Comparison of ENCODE assay signal across 8 mouse cellular contexts in the genomic region with DNA sequence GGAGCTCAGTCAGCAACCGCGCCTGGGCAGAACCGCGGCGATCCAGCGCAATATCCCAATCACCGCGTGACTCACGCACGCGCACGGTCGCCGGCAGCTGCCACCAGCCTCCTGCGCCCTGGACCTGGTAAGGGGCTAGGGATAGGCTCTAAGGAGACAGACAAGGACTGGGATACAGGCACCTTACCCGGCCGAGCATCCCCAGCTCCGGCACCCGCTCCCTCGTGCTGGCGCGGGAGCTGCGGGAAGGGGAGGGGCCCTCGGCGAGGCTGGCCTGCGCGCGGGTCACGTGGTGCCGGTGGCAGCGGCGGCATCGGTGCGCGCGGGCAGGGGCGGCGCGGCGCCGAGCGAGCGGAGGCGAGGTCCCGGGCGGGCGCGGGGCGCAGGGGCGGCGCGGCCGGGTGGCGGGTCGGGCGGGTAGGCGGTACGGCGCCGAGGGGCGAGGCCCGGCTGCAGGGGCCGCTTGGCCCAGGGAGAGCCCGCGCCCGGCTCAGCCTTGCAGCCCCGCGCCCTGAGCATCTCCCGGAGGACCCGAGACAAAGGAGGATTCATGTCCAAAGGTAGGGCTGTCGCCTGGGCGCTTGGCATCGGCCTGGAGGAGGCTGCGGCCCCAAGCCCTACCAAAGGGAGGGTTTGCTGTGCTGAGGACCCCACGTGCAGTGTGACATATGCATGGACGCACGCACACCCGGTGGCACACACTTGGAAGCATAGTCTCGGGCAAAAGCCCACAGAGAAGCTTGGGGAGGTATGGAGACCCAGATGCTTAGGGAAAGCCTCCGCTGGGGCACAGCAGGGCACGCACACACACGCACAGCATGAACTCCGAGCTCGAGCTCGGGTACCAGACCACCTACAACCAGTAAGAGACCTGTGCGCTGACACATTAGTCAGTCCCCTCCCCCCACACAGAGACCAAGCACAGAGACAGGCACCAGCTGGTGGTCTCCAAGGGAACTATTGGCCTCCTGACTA. TPM values are rescaled to one million over a fixed set of nuclear protein-coding genes. Genes with fewer than 3 reads are reported as not detected.
A peak's percentile ranks its signal among the peaks of the same experiment; 100 is the strongest.
DNase-seq lines count a peak whose midpoint lies in the region; ATAC-seq and TF ChIP-seq lines count a peak whose summit lies in the region.

No protein-coding gene starts in this region.

- H3K27me3 ChIP-seq in forebrain, embryonic 10.5 days (ENCODE audit: poor library complexity, severe bottlenecking) = peaks cover 49% of the 10 kb centered on the region
- peaks cover 45% of the 10 kb centered on the region for H3K27me3 ChIP-seq in kidney, embryonic 16.5 days (ENCODE audit: insufficient read depth, low read length)
- peaks cover 42% of the 10 kb centered on the region for H3K27me3 ChIP-seq in liver, embryonic 14.5 days (ENCODE audit: control insufficient read depth, insufficient read depth, low read length)

- peak; percentile 66 for ATAC-seq in kidney, embryonic 16.5 days (ENCODE audit: low FRiP score, low TSS enrichment)
- ATAC-seq in liver, embryonic 14.5 days (ENCODE audit: insufficient read depth) = no peak

- no peaks in the 10 kb centered on the region for H3K9me3 ChIP-seq in forebrain, embryonic 10.5 days
- no peaks in the 10 kb centered on the region for H3K9me3 ChIP-seq in kidney, embryonic 16.5 days (ENCODE audit: low read length)
- H3K9me3 ChIP-seq in liver, embryonic 14.5 days (ENCODE audit: control insufficient read depth, low read length) = no peaks in the 10 kb centered on the region

- TF ChIP-seq EP300 in liver, embryonic 14.5 days (IDR thresholded peaks at IDR 0.05; ENCODE audit: low read depth) = no peak

- H3K4me3 ChIP-seq in forebrain, embryonic 10.5 days = peak overlapping the region; percentile 80
- H3K4me3 ChIP-seq in kidney, embryonic 16.5 days (ENCODE audit: low read length) = peak overlapping the region; percentile 63
- H3K4me3 ChIP-seq in liver, embryonic 14.5 days (ENCODE audit: insufficient read depth in 1 of 2, low read depth in 2 of 2, low read length in 2 of 2) = peak overlapping the region in 1 of 2 experiments; percentile 42; a peak in 2 of 4 replicates

- H3K27ac ChIP-seq in forebrain, embryonic 10.5 days = peak overlapping the region; percentile 93
- H3K27ac ChIP-seq in kidney, embryonic 16.5 days (ENCODE audit: low read length) = no peak overlapping the region
- no peak overlapping the region for H3K27ac ChIP-seq in liver, embryonic 14.5 days

- peak overlapping the region; percentile 72 for H3K9ac ChIP-seq in kidney, embryonic 16.5 days (replicated peaks; ENCODE audit: low read length)
- no peak overlapping the region for H3K9ac ChIP-seq in liver, embryonic 14.5 days (replicated peaks)

- H3K4me1 ChIP-seq in forebrain, embryonic 10.5 days = peaks cover 53% of the 10 kb centered on the region
- H3K4me1 ChIP-seq in kidney, embryonic 16.5 days (ENCODE audit: insufficient read depth, low read length) = peaks cover 16% of the 10 kb centered on the region
- no peaks in the 10 kb centered on the region for H3K4me1 ChIP-seq in liver, embryonic 14.5 days (replicated peaks; ENCODE audit: control insufficient read depth in 2 of 2, insufficient read depth in 2 of 2, low read length in 1 of 2)

- H3K36me3 ChIP-seq in forebrain, embryonic 10.5 days (replicated peaks) = peaks cover 38% of the 10 kb centered on the region
- H3K36me3 ChIP-seq in kidney, embryonic 16.5 days (ENCODE audit: insufficient read depth, low read length) = no peaks in the 10 kb centered on the region
- no peaks in the 10 kb centered on the region for H3K36me3 ChIP-seq in liver, embryonic 14.5 days (replicated peaks; ENCODE audit: control insufficient read depth, insufficient read depth, low read depth)

- TF ChIP-seq CTCF in liver, embryonic 14.5 days (IDR thresholded peaks at IDR 0.05; ENCODE audit: low read depth) = no peak

- peak; percentile 78 to 88 for DNase-seq in left cerebral cortex, adult 18-20 months (ENCODE audit: low spot score in 2 of 2)
- no peak for DNase-seq in left cerebral cortex, adult 11 months (ENCODE audit: low spot score)
- peak; percentile 87 for DNase-seq in brain, adult 2 months (ENCODE audit: low read depth, low spot score)
- peak; percentile 72 for DNase-seq in forebrain, embryonic 10.5 days (ENCODE audit: extremely low spot score, low spot score)
- DNase-seq in liver, embryonic 14.5 days (ENCODE audit: low read depth in 3 of 3, low spot score in 3 of 3) = no peak
- peak; percentile 64 to 65 for DNase-seq in right cerebral cortex, postnatal 36 days (ENCODE audit: low spot score in 2 of 2)
- no peak for DNase-seq in gastrocnemius, postnatal 4 days (ENCODE audit: low spot score in 2 of 2)

- peak overlapping the region; percentile 98 for H3K4me2 ChIP-seq in kidney, embryonic 16.5 days (replicated peaks; ENCODE audit: low read depth, low read length)
- H3K4me2 ChIP-seq in liver, embryonic 14.5 days (ENCODE audit: low read depth) = peak overlapping the region; percentile 57

- under 1% methylated on average over 74 of the region's 86 CpGs for WGBS in forebrain, embryonic 10.5 days
- under 1% methylated on average over 67 of the region's 86 CpGs for WGBS in kidney, embryonic 16.5 days
- 1% methylated on average over 82 of the region's 86 CpGs for WGBS in liver, embryonic 14.5 days (ENCODE audit: insufficient replicate concordance)

RNA-seq across cellular contexts. Expression of a gene that starts 0.5 kb away (rescaled TPM):
- 100 to 1,000 TPM; 494 to 520 TPM for total RNA-seq in left cerebral cortex, adult 18-20 months (2021)
- polyA plus RNA-seq in forebrain, embryonic 10.5 days (2016; fragmentation: Nextera tagmentation; extraction: Ambion mirVana) = 62.1 and 62.5 TPM in 2 replicates
- 8.6 and 11.3 TPM in 2 replicates for polyA plus RNA-seq in kidney, embryonic 16.5 days (2015; fragmentation: Nextera tagmentation; extraction: Ambion mirVana)
- 0.12 and 0.61 TPM in 2 replicates for polyA plus RNA-seq in liver, embryonic 14.5 days (2012; rRNA removed)
- 0.09 TPM in 1 of 2 replicates, not detected in the other for polyA plus RNA-seq in liver, embryonic 14.5 days (2014; fragmentation: Nextera tagmentation; extraction: Ambion mirVana)
- total RNA-seq in gastrocnemius, postnatal 4 days (2021) = 1 to 10 TPM; 1.2 to 1.9 TPM

RNA-seq across cellular contexts. Expression of a gene that starts 23.0 kb away (rescaled TPM):
- 100 to 1,000 TPM in 1 of 2 experiments, 10 to 100 TPM in 1; 93.7 to 101 TPM for total RNA-seq in left cerebral cortex, adult 18-20 months (2021)
- 0.26 TPM in 1 of 2 replicates, not detected in the other for polyA plus RNA-seq in forebrain, embryonic 10.5 days (2016; fragmentation: Nextera tagmentation; extraction: Ambion mirVana)
- polyA plus RNA-seq in kidney, embryonic 16.5 days (2015; fragmentation: Nextera tagmentation; extraction: Ambion mirVana) = not detected in 2 replicates
- 0.02 and 0.11 TPM in 2 replicates for polyA plus RNA-seq in liver, embryonic 14.5 days (2012; rRNA removed)
- polyA plus RNA-seq in liver, embryonic 14.5 days (2014; fragmentation: Nextera tagmentation; extraction: Ambion mirVana) = not detected in 2 replicates
- total RNA-seq in gastrocnemius, postnatal 4 days (2021) = not detected

RNA-seq across cellular contexts. Expression of a gene that starts 23.5 kb away (rescaled TPM):
- not detected for total RNA-seq in left cerebral cortex, adult 18-20 months (2021)
- 0.10 and 0.11 TPM in 2 replicates for polyA plus RNA-seq in forebrain, embryonic 10.5 days (2016; fragmentation: Nextera tagmentation; extraction: Ambion mirVana)
- 0.41 and 0.61 TPM in 2 replicates for polyA plus RNA-seq in kidney, embryonic 16.5 days (2015; fragmentation: Nextera tagmentation; extraction: Ambion mirVana)
- polyA plus RNA-seq in liver, embryonic 14.5 days (2012; rRNA removed) = 0.10 and 0.19 TPM in 2 replicates
- 0.11 and 0.19 TPM in 2 replicates for polyA plus RNA-seq in liver, embryonic 14.5 days (2014; fragmentation: Nextera tagmentation; extraction: Ambion mirVana)
- total RNA-seq in gastrocnemius, postnatal 4 days (2021) = not detected

RNA-seq across cellular contexts. Expression of a gene that starts 30.7 kb away (rescaled TPM):
- 1 to 10 TPM; 4.0 to 4.4 TPM for total RNA-seq in left cerebral cortex, adult 18-20 months (2021)
- polyA plus RNA-seq in forebrain, embryonic 10.5 days (2016; fragmentation: Nextera tagmentation; extraction: Ambion mirVana) = 95.1 and 97.3 TPM in 2 replicates
- polyA plus RNA-seq in kidney, embryonic 16.5 days (2015; fragmentation: Nextera tagmentation; extraction: Ambion mirVana) = 65.9 and 71.2 TPM in 2 replicates
- polyA plus RNA-seq in liver, embryonic 14.5 days (2012; rRNA removed) = 19.1 and 21.6 TPM in 2 replicates
- 42.1 and 45.1 TPM in 2 replicates for polyA plus RNA-seq in liver, embryonic 14.5 days (2014; fragmentation: Nextera tagmentation; extraction: Ambion mirVana)
- 10 to 100 TPM in 1 of 2 experiments, 1 to 10 TPM in 1; 8.5 to 14.4 TPM for total RNA-seq in gastrocnemius, postnatal 4 days (2021)

RNA-seq across cellular contexts. Expression of a gene that starts 51.0 kb away (rescaled TPM):
- under 1 TPM; 0.26 to 0.49 TPM for total RNA-seq in left cerebral cortex, adult 18-20 months (2021)
- polyA plus RNA-seq in forebrain, embryonic 10.5 days (2016; fragmentation: Nextera tagmentation; extraction: Ambion mirVana) = 0.18 TPM in 1 of 2 replicates, not detected in the other
- 0.15 TPM in 1 of 2 replicates, not detected in the other for polyA plus RNA-seq in kidney, embryonic 16.5 days (2015; fragmentation: Nextera tagmentation; extraction: Ambion mirVana)
- 0.54 and 0.66 TPM in 2 replicates for polyA plus RNA-seq in liver, embryonic 14.5 days (2012; rRNA removed)
- polyA plus RNA-seq in liver, embryonic 14.5 days (2014; fragmentation: Nextera tagmentation; extraction: Ambion mirVana) = 0.14 and 0.58 TPM in 2 replicates
- under 1 TPM in 1 of 2 experiments, not detected in 1; 0.66 TPM for total RNA-seq in gastrocnemius, postnatal 4 days (2021)

Comparison
In these comparisons a context has a peak if more than half of its experiments do, and no peak if none do; other contexts are left out.
1. DNase-seq: peak in left cerebral cortex, adult 18-20 months (2 of 2), brain, adult 2 months (single experiment), forebrain, embryonic 10.5 days (single experiment) and right cerebral cortex, postnatal 36 days (2 of 2); none in left cerebral cortex, adult 11 months (single experiment), liver, embryonic 14.5 days (0 of 3) and gastrocnemius, postnatal 4 days (0 of 2).